Mouse (Mus musculus): ENCODE measurements at regions not wholly inside any gene's neighbourhood (a gene's known extent, or its start where the extent isn't known, plus 50 kb on each side); places are given as distances from the start of the nearest gene placed in this dataset.
"Not testable (repeated sequence)": the region's sequence is repeated elsewhere in the genome, so short reads cannot be mapped to it uniquely, and the experiment has no call there.

GRCm38 (mm10) chr12:3101963-3102362 lies 207.8 kb downstream of the Rab10 start:
- not testable (repeated sequence) for TF ChIP-seq ZC3H11A (IDR thresholded peaks at IDR 0.05; ENCODE audit: borderline replicate concordance, low read depth, low read length); HCFC1 (IDR thresholded peaks at IDR 0.05; ENCODE audit: borderline replicate concordance, insufficient read depth, low read length); ZNF384 (IDR thresholded peaks at IDR 0.05; ENCODE audit: low read depth, low read length); CHD2 (IDR thresholded peaks at IDR 0.05; ENCODE audit: low read depth, low read length)
- TF ChIP-seq MAFK (IDR thresholded peaks at IDR 0.05; ENCODE audit: insufficient read depth, low read depth, low read length): peak; percentile 75
